Mouse (Mus musculus): ENCODE measurements around the gene Fhit.

GRCm38 (mm10) chr14:10301497-10301896 is 860.3 kb downstream of the Fhit start:
- TF ChIP-seq CTCF (IDR thresholded peaks at IDR 0.05; ENCODE audit: control insufficient read depth, insufficient read depth, low read length): no peak
- TF ChIP-seq POLR2A (IDR thresholded peaks at IDR 0.05; ENCODE audit: borderline replicate concordance, control insufficient read depth, low read depth, low read length): no peak

Data from bone marrow, adult 2 months (tissue).